Mouse (Mus musculus): ENCODE measurements around the gene Rbp4.

Rbp4 gene

DNA sequence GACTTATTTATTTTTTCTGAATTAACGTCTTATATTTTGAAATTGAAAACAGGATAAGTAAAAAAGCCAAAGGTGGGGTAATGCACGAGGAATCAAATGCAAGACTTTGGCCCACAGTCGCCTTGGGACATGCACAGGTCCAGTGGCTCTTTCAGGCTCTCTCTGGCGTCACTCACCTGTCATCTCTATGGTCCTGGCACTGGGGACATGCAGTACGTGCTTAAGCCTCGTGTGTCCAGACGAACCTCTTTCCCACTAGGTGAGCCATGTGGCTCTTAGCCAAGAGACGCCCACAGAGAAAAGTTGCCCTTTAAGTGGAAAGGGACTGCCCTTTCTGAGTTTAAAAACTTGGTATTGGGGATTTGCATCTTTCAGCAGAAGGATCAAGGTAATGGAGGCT, 35.7 kb downstream of the Rbp4 start:
- no peak for DNase-seq

DNA sequence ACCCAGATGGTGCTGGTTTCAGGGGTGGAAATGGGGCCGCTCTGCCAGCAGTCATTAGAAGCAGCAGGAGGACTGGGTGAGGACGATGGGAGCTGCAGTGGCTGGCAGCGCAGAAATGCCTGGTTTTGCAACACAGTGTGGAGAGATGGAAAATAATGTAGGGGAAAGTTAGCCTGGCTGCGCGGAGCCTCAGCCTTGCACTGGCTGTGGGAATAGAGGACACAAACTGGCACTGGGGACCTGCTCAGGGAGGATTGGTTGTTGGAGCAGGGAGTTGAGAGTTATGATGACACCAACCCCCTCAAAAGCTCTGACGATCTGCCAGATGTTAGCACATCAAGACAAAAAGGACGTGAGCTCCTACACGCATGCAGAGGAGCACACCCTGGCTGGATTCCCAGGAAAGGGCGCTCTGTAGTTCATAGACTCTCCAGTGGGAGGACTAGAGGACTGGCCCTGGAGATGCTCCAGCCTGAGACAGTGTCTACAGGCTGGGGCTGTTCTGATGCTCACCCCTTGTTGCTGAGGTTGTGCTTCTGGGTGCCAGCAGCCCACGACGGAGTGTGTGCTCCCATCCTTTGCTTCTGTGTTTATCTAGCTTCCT, 38.0 kb downstream of the Rbp4 start:
- no peak for DNase-seq

DNA sequence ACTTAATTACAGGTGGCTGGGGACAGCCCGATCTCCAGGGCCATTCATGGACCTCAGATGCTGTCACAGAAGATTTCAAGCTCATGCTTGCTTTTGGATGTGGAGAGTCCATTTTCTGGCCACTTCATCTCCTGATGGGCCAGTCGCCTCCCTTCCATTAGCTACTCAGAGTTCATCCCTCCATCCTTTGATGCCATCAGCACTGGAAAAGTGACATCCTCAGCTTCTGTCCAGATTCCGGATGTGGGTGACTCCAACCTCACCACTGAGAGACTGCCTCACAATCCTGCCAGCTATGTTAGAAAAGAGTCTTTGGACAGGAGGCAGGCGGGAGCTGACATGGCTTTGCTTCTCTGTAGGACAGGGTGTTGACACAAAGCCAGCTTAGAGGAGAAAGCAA, 39.2 kb downstream of the Rbp4 start:
- DNase-seq, result no peak

DNA sequence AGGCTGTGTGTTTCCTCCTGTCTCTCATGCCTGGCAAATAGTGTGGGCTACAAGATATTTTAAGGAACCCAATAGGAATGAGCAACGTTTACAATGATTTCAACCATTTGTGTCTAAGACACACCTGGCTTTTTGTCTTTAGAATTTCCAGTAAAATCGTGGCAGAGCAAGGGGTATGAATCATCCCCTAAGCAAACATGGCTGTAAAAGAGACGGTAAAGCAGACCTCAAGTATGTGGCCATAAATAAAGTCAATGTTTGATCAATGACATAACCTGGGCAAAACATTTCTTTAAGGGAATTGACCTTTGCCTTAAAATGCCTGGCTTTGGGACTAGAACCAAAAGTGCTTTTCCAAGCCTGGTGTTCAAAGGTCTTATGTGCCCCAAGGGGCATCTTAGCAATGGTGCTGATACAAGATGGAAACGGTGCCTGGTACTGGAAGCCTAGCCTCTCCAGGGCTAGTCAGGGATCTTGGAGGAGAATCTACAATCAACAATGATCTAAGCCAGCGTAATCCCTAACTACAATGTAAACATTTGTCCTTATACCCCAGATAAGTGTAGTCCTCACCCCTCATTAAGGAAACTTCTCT, 42.1 kb downstream of the Rbp4 start:
- DNase-seq, result no peak

DNA sequence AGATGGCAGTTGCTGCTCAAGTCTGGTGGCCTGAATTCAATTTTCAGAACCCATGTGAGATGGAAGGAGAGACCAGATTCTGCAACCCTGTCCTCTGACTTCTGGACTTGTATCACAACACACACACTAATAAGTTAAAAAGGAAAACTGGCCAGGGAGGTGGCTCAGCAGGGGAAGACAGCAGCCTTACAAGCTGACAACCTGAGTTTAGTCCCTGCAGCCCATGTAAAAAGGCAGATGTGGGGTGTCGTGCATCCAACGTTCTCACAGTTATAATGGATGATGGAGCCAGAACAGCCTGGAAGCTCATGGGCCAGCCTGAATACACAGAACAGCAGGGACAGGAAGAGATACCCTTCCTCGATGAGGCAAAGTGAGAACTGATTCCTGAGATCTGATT, 43.7 kb downstream of the Rbp4 start:
- DNase-seq, result no peak

DNA sequence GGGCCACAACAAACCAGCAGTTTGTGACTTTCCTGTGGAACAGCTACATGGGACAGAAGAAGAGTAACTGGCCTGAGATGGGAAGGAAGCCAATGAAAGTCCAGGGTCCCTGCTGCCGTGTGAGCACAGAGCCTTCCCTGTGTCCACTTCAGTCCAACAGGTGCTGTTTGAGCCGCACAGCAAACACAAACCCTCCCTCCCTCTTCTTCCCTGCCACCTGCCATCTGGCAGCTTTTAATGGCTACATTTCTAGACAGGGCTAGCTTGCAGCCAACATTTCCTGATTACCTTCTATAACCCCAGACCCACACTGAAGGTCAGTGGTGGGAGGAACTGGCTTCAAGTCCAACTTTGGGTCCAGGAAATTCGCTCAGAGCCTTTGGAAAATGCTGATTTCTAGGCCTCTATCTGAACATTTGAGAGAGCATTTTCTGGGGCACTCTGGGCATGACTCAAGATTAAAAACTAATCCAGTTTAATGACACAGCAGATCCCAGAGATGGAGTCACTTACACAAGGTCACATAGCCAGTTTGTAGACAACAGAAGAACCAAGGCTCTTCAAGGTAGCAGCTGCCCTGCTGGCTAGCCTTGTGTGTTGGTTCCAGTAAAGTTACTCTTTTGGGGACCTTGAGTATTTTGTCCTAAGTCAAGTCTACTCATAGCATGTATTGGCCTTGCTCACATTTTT, 47.1 kb downstream of the Rbp4 start:
- DNase-seq, result no peak

DNA sequence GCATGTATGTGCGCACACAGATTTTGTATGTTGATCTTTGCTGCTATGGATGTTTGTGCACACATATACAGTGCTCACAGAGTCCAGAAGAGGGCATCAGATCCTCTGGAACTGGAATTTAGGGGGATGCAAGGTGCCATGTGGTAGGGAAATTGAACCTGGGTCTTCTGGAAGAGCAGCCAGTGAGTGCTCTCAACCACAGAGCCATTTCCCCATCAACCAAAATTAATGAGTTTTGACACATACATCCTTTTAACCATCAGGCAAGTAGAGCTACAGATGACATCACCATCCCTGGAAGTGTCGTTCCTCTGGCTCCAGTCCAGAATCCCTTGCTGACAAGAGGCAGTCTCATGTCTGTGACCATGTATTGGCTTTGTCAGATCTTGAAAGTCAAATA, 48.8 kb downstream of the Rbp4 start:
- no peak for DNase-seq

DNA sequence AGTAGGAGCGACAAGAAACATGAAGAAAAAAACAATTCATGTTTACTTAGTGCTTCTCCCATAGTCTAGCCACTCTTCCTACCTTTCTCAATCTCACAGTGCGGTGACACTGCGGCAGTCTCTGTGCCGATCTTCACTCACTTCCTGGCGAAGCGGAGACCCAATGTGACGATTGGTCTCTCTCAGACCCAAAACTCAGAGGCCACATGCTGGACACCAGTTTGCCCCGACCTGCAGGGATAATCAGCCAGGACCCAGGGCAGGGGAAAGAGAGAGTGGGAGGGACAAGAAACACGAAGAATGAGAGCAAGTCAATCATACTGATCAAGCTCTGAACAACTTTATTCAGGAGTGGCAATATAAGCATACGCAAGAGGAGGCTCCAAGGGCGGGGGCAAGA, 50.0 kb downstream of the Rbp4 start:
- DNase-seq, result no peak

DNA sequence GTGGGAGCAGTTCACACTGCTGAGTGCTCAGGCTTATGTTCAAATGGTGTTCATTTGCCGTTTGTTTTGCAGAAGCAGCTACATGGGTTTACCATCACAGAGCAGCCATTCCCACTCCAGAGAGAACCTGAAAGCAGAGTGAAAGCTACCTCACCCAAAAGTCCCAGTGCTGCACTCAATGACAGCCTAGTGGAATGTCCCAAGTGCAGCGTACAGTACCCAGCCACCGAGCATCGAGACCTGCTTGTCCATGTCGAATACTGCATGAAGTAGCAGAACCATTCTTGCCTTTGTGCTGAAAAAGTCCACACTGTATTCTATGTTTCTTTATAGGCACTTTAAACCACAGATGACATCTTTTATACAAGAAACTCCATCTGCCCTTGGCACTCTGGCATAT, 51.9 kb downstream of the Rbp4 start:
- DNase-seq, result no peak
